Comparison of ENCODE assay signal across 8 mouse cellular contexts in genomic region chr9:40455020-40455335, GRCm38 (mm10).
DNase-seq lines count a peak whose midpoint lies in the region; ATAC-seq and TF ChIP-seq lines count a peak whose summit lies in the region.

No protein-coding gene starts in this region.

- peak overlapping the region; percentile 74 for H3K9ac ChIP-seq in kidney, embryonic 16.5 days (replicated peaks; ENCODE audit: low read length)
- H3K9ac ChIP-seq in hindbrain, embryonic 12.5 days, result peak overlapping the region; percentile 48; the same call in 1 of the 2 replicates
- peak overlapping the region; percentile 70 for H3K9ac ChIP-seq in midbrain, embryonic 12.5 days (replicated peaks)

- H3K27ac ChIP-seq in kidney, embryonic 16.5 days (ENCODE audit: low read length), result peak overlapping the region; percentile 78; the same call in 1 of the 2 replicates
- no peak overlapping the region for H3K27ac ChIP-seq in cortical plate, adult 2 months (ENCODE audit: insufficient read depth, low read length)
- no peak overlapping the region for H3K27ac ChIP-seq in hindbrain, embryonic 12.5 days
- no peak overlapping the region for H3K27ac ChIP-seq in midbrain, embryonic 12.5 days (replicated peaks)

- peak overlapping the region; percentile 69 for H3K4me3 ChIP-seq in kidney, embryonic 16.5 days (ENCODE audit: low read length)
- H3K4me3 ChIP-seq in cortical plate, adult 2 months (ENCODE audit: insufficient read depth, low read length), result peak overlapping the region; percentile 43
- H3K4me3 ChIP-seq in hindbrain, embryonic 12.5 days, result peak overlapping the region; percentile 53
- peak overlapping the region; percentile 60 for H3K4me3 ChIP-seq in midbrain, embryonic 12.5 days

- no peaks in the 10 kb centered on the region for H3K9me3 ChIP-seq in kidney, embryonic 16.5 days (ENCODE audit: low read length)
- no peaks in the 10 kb centered on the region for H3K9me3 ChIP-seq in hindbrain, embryonic 12.5 days (replicated peaks)
- H3K9me3 ChIP-seq in midbrain, embryonic 12.5 days, result no peaks in the 10 kb centered on the region

- DNase-seq in kidney, postnatal 10 days, result no peak
- DNase-seq in gastrocnemius, adult 8-10 months (ENCODE audit: low spot score in 2 of 2), result no peak
- DNase-seq in cerebellum, postnatal 14 days, result no peak
- no peak for DNase-seq in frontal cortex, postnatal 10 days (ENCODE audit: low spot score in 2 of 2)

- 2% methylated on average over 8 of the region's 8 CpGs for WGBS in kidney, embryonic 16.5 days
- 6% methylated on average over 8 of the region's 8 CpGs for WGBS in hindbrain, embryonic 12.5 days
- 5% methylated on average over 8 of the region's 8 CpGs for WGBS in midbrain, embryonic 12.5 days

- H3K36me3 ChIP-seq in kidney, embryonic 16.5 days (ENCODE audit: insufficient read depth, low read length), result no peaks in the 10 kb centered on the region
- no peaks in the 10 kb centered on the region for H3K36me3 ChIP-seq in hindbrain, embryonic 12.5 days
- H3K36me3 ChIP-seq in midbrain, embryonic 12.5 days, result no peaks in the 10 kb centered on the region

- peak; percentile 35; the same call in 1 of the 2 replicates for ATAC-seq in kidney, embryonic 16.5 days (ENCODE audit: low FRiP score, low TSS enrichment)
- ATAC-seq in hindbrain, embryonic 12.5 days (ENCODE audit: low FRiP score), result peak; percentile 60
- ATAC-seq in midbrain, embryonic 12.5 days (ENCODE audit: low FRiP score, low read depth), result peak; percentile 20

- no peak for TF ChIP-seq CTCF in cortical plate, adult 2 months (IDR thresholded peaks at IDR 0.05; ENCODE audit: extremely low read depth, insufficient read depth, low read length)

- peaks cover 32% of the 10 kb centered on the region for H3K4me1 ChIP-seq in kidney, embryonic 16.5 days (ENCODE audit: insufficient read depth, low read length)
- H3K4me1 ChIP-seq in cortical plate, adult 2 months (ENCODE audit: control insufficient read depth, insufficient read depth, low read length), result peaks cover 7% of the 10 kb centered on the region
- peaks cover 8% of the 10 kb centered on the region; the same call in 1 of the 2 replicates for H3K4me1 ChIP-seq in hindbrain, embryonic 12.5 days
- H3K4me1 ChIP-seq in midbrain, embryonic 12.5 days, result peaks cover 14% of the 10 kb centered on the region

- no peak for TF ChIP-seq POLR2A in cortical plate, adult 2 months (IDR thresholded peaks at IDR 0.05; ENCODE audit: extremely low read depth, insufficient read depth, low read length)

- H3K4me2 ChIP-seq in kidney, embryonic 16.5 days (replicated peaks; ENCODE audit: low read depth, low read length), result peak overlapping the region; percentile 97
- peak overlapping the region; percentile 98 for H3K4me2 ChIP-seq in hindbrain, embryonic 12.5 days (replicated peaks)
- peak overlapping the region; percentile 98 for H3K4me2 ChIP-seq in midbrain, embryonic 12.5 days (replicated peaks)

- H3K27me3 ChIP-seq in kidney, embryonic 16.5 days (ENCODE audit: insufficient read depth, low read length), result no peaks in the 10 kb centered on the region
- H3K27me3 ChIP-seq in hindbrain, embryonic 12.5 days, result peaks cover 30% of the 10 kb centered on the region
- H3K27me3 ChIP-seq in midbrain, embryonic 12.5 days, result peaks cover 47% of the 10 kb centered on the region
